Mouse (Mus musculus): Measurements from ENCODE around the gene Pi4kb.

DNA sequence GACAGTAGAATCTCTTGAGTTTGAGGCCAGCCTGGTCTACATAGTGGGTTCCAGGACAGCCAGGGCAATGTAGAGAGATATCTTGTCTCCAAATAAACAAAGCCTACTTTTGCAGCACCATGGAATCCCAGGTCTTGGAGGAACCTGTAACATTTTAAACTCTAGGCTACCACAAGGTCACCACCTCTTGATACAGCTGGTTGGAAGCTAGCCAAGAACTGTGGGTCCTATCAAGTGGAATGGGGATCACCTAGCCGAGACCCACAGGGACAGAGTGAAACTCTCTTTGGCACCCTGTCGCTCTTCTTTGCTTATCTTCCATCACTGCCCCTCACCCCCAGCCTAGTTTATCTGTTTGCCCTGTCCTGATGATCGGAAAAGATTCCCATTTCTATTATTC, 2.0 kb upstream of the Pi4kb start:
- TF ChIP-seq CTCF (IDR thresholded peaks at IDR 0.05; ENCODE audit: borderline replicate concordance, insufficient read depth, low read depth, low read length): no peak
- no peak for TF ChIP-seq POLR2A (IDR thresholded peaks at IDR 0.05; ENCODE audit: borderline replicate concordance, insufficient read depth, low read length)
